Mouse (Mus musculus) heart, adult 2 months (tissue): ENCODE data around the gene Itga3.

ENCODE experiments used
- CTCF ChIP-seq: fragments of 200-600 bp; IDR thresholded peaks from 2 replicates; pipeline ENCODE4 v1.8.1; 2022; ENCODE audit warnings: antibody characterized with exemption, mild to moderate bottlenecking, moderate library complexity
- EP300 ChIP-seq: fragments of 200-500 bp; IDR thresholded peaks from 2 replicates; pipeline ENCODE4 v1.6.1; 2011; ENCODE audit warnings: low read depth, low read length, control low read depth; ENCODE audit not compliant: insufficient read depth
- POLR2A ChIP-seq: fragments of 200-500 bp; IDR thresholded peaks from 2 replicates; pipeline ENCODE4 v1.6.1; 2011; ENCODE audit warnings: mild to moderate bottlenecking, low read depth, low read length, control low read depth; ENCODE audit not compliant: insufficient read depth

DNA sequence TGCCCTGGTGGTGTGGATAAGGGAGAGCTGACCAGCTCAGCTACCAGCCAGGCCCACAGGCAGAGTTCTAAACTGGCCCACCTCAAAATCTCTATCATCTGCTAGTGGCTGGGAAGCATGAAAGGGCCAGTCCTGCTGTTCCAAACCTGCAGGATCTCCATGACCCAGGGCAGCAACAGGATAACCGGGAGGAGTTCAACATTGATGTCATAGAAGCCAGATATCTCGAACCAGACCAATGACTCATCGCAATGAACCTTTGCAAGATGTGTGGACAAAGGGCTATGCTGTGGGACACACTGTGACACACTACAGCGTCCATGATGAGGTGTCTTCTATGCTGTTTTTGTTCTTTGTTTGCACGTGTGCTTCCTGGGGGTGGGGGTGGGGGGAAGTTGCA, 16.5 kb upstream of the Itga3 start:
- TF ChIP-seq POLR2A, result no peak
- TF ChIP-seq EP300, result no peak
- TF ChIP-seq CTCF, result no peak
